Mouse (Mus musculus): ENCODE results near the gene Mip.
"Not testable (repeated sequence)": the region's sequence is repeated elsewhere in the genome, so short reads cannot be mapped to it uniquely, and the experiment has no call there.

The Mip gene

GRCm38 (mm10) chr10:128225538-128225937 is at the start of gene Mip:
Gene Mip, plus strand, starts transcription at chr10:128225838.
- DNase-seq (ENCODE audit: extremely low read depth, low read depth): no peak

- peak; percentile 72 for DNase-seq (ENCODE audit: extremely low read depth, low read depth)
Observed at GRCm38 (mm10) chr10:128175996-128176755, 49.5 kb upstream of the Mip start.

- no peak for DNase-seq (ENCODE audit: extremely low read depth, low read depth)
Observed at GRCm38 (mm10) chr10:128177316-128177715, 48.3 kb upstream of the Mip start.

GRCm38 (mm10) chr10:128179989-128180388 is 45.6 kb upstream of the Mip start, which contains the start of gene Rbms2:
Gene Rbms2, minus strand, starts transcription at chr10:128180297.
- DNase-seq (ENCODE audit: extremely low read depth, low read depth): no peak

- DNase-seq (ENCODE audit: extremely low read depth, low read depth): no peak
Observed at GRCm38 (mm10) chr10:128184296-128184695, 41.3 kb upstream of the Mip start.

- DNase-seq (ENCODE audit: extremely low read depth, low read depth): no peak
Observed at GRCm38 (mm10) chr10:128185277-128185940, 40.2 kb upstream of the Mip start.

GRCm38 (mm10) chr10:128185959-128186358 is 39.7 kb upstream of the Mip start:
- peak; percentile 82 for DNase-seq (ENCODE audit: extremely low read depth, low read depth)

- DNase-seq (ENCODE audit: extremely low read depth, low read depth): peak; percentile 63
Observed at GRCm38 (mm10) chr10:128187181-128187605, 38.4 kb upstream of the Mip start.

GRCm38 (mm10) chr10:128188242-128188877 is 37.3 kb upstream of the Mip start:
- DNase-seq (ENCODE audit: extremely low read depth, low read depth): peak; percentile 66

- DNase-seq (ENCODE audit: extremely low read depth, low read depth): no peak
Observed at GRCm38 (mm10) chr10:128191472-128191871, 34.2 kb upstream of the Mip start.

GRCm38 (mm10) chr10:128192030-128192766 is 33.4 kb upstream of the Mip start:
- not testable (repeated sequence) for DNase-seq (ENCODE audit: extremely low read depth, low read depth)

- no peak for DNase-seq (ENCODE audit: extremely low read depth, low read depth)
Observed at GRCm38 (mm10) chr10:128193113-128193512, 32.5 kb upstream of the Mip start.

GRCm38 (mm10) chr10:128194024-128194550 is 31.6 kb upstream of the Mip start, which contains the start of gene Gls2:
Gene Gls2, plus strand, starts transcription at chr10:128194457.
- peak; percentile 88 for DNase-seq (ENCODE audit: extremely low read depth, low read depth)

GRCm38 (mm10) chr10:128194551-128195461 is 30.8 kb upstream of the Mip start:
- DNase-seq (ENCODE audit: extremely low read depth, low read depth): no peak

- no peak for DNase-seq (ENCODE audit: extremely low read depth, low read depth)
Observed at GRCm38 (mm10) chr10:128201856-128202255, 23.8 kb upstream of the Mip start.

- DNase-seq (ENCODE audit: extremely low read depth, low read depth): no peak
Observed at GRCm38 (mm10) chr10:128204941-128205340, 20.7 kb upstream of the Mip start.

GRCm38 (mm10) chr10:128208326-128208725 is 17.3 kb upstream of the Mip start:
- DNase-seq (ENCODE audit: extremely low read depth, low read depth): no peak

GRCm38 (mm10) chr10:128209311-128210009 is 16.2 kb upstream of the Mip start:
- DNase-seq (ENCODE audit: extremely low read depth, low read depth): no peak

- no peak for DNase-seq (ENCODE audit: extremely low read depth, low read depth)
Observed at GRCm38 (mm10) chr10:128210131-128210530, 15.5 kb upstream of the Mip start.

All from MEL-GATA-1-ER (cell line).